Mouse (Mus musculus) telencephalon, adult 2 months (tissue): ENCODE results near the gene Pnpla5.
"Not testable (repeated sequence)": the region's sequence is repeated elsewhere in the genome, so short reads cannot be mapped to it uniquely, and the experiment has no call there.

Source experiments
- DNase-seq: peaks from one replicate; pipeline ENCODE4 v3.0.0-alpha.2; 2011; ENCODE audit warnings: low read depth, low spot score

The Pnpla5 gene

GRCm38 (mm10) chr15:84116466-84116865 lies 6.5 kb downstream of the Pnpla5 start:
- DNase-seq: no peak

GRCm38 (mm10) chr15:84115727-84116126 lies 7.2 kb downstream of the Pnpla5 start:
- DNase-seq: no peak

- no peak for DNase-seq
These were observed 9.1 kb downstream of the Pnpla5 start for GRCm38 (mm10) chr15:84113873-84114272.

GRCm38 (mm10) chr15:84108899-84109298 lies 14.1 kb downstream of the Pnpla5 start:
- no peak for DNase-seq

GRCm38 (mm10) chr15:84105924-84106500 lies 17.0 kb downstream of the Pnpla5 start:
- DNase-seq: no peak

GRCm38 (mm10) chr15:84105105-84105923 lies 17.7 kb downstream of the Pnpla5 start, which contains the start of gene Sult4a1:
Gene Sult4a1 (minus strand): TSS chr15:84105754.
- DNase-seq: peak; percentile 34

- DNase-seq: no peak
These were observed 18.3 kb downstream of the Pnpla5 start for GRCm38 (mm10) chr15:84104626-84105025.

- DNase-seq: not testable (repeated sequence)
These were observed 25.4 kb downstream of the Pnpla5 start for GRCm38 (mm10) chr15:84097536-84097935.

GRCm38 (mm10) chr15:84096051-84096450 lies 26.9 kb downstream of the Pnpla5 start:
- DNase-seq: no peak

GRCm38 (mm10) chr15:84094921-84095320 lies 28.1 kb downstream of the Pnpla5 start:
- no peak for DNase-seq

GRCm38 (mm10) chr15:84086775-84087174 lies 36.2 kb downstream of the Pnpla5 start:
- no peak for DNase-seq

GRCm38 (mm10) chr15:84086364-84086763 lies 36.6 kb downstream of the Pnpla5 start:
- DNase-seq: no peak

GRCm38 (mm10) chr15:84080069-84080468 lies 42.9 kb downstream of the Pnpla5 start:
- DNase-seq: no peak

- DNase-seq: peak; percentile 69
These were observed 43.5 kb downstream of the Pnpla5 start for GRCm38 (mm10) chr15:84079519-84079918.

- peak; percentile 63 for DNase-seq
These were observed 44.3 kb downstream of the Pnpla5 start for GRCm38 (mm10) chr15:84078667-84079066.

- DNase-seq: no peak
These were observed 45.8 kb downstream of the Pnpla5 start for GRCm38 (mm10) chr15:84077151-84077550.

GRCm38 (mm10) chr15:84074705-84075185 lies 48.2 kb downstream of the Pnpla5 start:
- DNase-seq: no peak

GRCm38 (mm10) chr15:84073911-84074704 lies 48.9 kb downstream of the Pnpla5 start:
- no peak for DNase-seq

- DNase-seq: no peak
These were observed 49.9 kb downstream of the Pnpla5 start for GRCm38 (mm10) chr15:84073058-84073457.

- peak; percentile 73 for DNase-seq
These were observed 50.7 kb downstream of the Pnpla5 start for GRCm38 (mm10) chr15:84072226-84072625.

- DNase-seq: no peak
These were observed 52.8 kb downstream of the Pnpla5 start for GRCm38 (mm10) chr15:84070116-84070676.
